Mouse (Mus musculus): Measurements from ENCODE around the gene Capza2. TPM values are rescaled to one million over a fixed set of nuclear protein-coding genes. Genes with fewer than 3 reads are reported as not detected.

Gene Capza2
- polyA plus RNA-seq, 1 experiment from 2014 or later = 167 TPM

GRCm38 (mm10) chr6:17636764-17637170, 733 bp downstream of the Capza2 start:
- Histone ChIP-seq H3K27me3 (ENCODE audit: control insufficient read depth, insufficient read depth, low read length) (no peaks in the 10 kb centered on the region), H3K9ac (ENCODE audit: low read length) (peak overlapping the region; percentile 96), H3K27ac (replicated peaks) (peak overlapping the region; percentile 99), H3K4me2 (replicated peaks; ENCODE audit: low read depth) (peak overlapping the region; percentile 32; the same call in 1 of the 2 replicates), H3K4me3 (ENCODE audit: low read depth, low read length) (peak overlapping the region; percentile 93), H3K4me1 (replicated peaks; ENCODE audit: control insufficient read depth, insufficient read depth) (0 out of 2 replicates have a peak, but pooled peaks cover 2% of the 10 kb centered on the region), H3K9me3 (ENCODE audit: control insufficient read depth, low read length) (no peaks in the 10 kb centered on the region), H3K36me3 (ENCODE audit: control insufficient read depth, insufficient read depth, low read length) (no peaks in the 10 kb centered on the region)
- peak; percentile 96 for DNase-seq (ENCODE audit: low spot score)
- TF ChIP-seq CTCF (IDR thresholded peaks at IDR 0.05; ENCODE audit: low read depth) (no peak), EP300 (optimal IDR thresholded peaks at IDR 0.05) (no peak)
- ATAC-seq (ENCODE audit: low FRiP score, low TSS enrichment) = peak; percentile 95
- 1% methylated on average over 19 of the region's 45 CpGs for WGBS

- no peaks in the 10 kb centered on the region for H3K27me3 ChIP-seq (ENCODE audit: control insufficient read depth, insufficient read depth, low read length)
- H3K9ac ChIP-seq (ENCODE audit: low read length) = peak overlapping the region; percentile 96
- H3K4me2 ChIP-seq (replicated peaks; ENCODE audit: low read depth) = peak overlapping the region; percentile 67
- under 1% methylated on average over 42 of the region's 62 CpGs for WGBS
- ATAC-seq (ENCODE audit: low FRiP score, low TSS enrichment) = peak; percentile 85
- no peaks in the 10 kb centered on the region for H3K36me3 ChIP-seq (ENCODE audit: control insufficient read depth, insufficient read depth, low read length)
- peak overlapping the region; percentile 93 for H3K4me3 ChIP-seq (ENCODE audit: low read depth, low read length)
- TF ChIP-seq CTCF (IDR thresholded peaks at IDR 0.05; ENCODE audit: low read depth) (0 out of 2 replicates have a peak, but pooled peaks have one; percentile 5), EP300 (optimal IDR thresholded peaks at IDR 0.05) (no peak)
- no peak for DNase-seq (ENCODE audit: low spot score)
- H3K9me3 ChIP-seq (ENCODE audit: control insufficient read depth, low read length) = no peaks in the 10 kb centered on the region
- H3K4me1 ChIP-seq (replicated peaks; ENCODE audit: control insufficient read depth, insufficient read depth) = 0 out of 2 replicates have a peak, but pooled peaks cover 2% of the 10 kb centered on the region
- peak overlapping the region; percentile 99 for H3K27ac ChIP-seq (replicated peaks)
Measured at GRCm38 (mm10) chr6:17637205-17638203, 1.5 kb downstream of the Capza2 start.

GRCm38 (mm10) chr6:17640031-17640430, 4.0 kb downstream of the Capza2 start:
- H3K27ac ChIP-seq (replicated peaks) = no peak overlapping the region
- H3K27me3 ChIP-seq (ENCODE audit: control insufficient read depth, insufficient read depth, low read length) = no peaks in the 10 kb centered on the region
- DNase-seq (ENCODE audit: low spot score) = no peak
- no peak overlapping the region for H3K9ac ChIP-seq (ENCODE audit: low read length)
- H3K9me3 ChIP-seq (ENCODE audit: control insufficient read depth, low read length) = no peaks in the 10 kb centered on the region
- ATAC-seq (ENCODE audit: low FRiP score, low TSS enrichment) = no peak
- 78% methylated on average over 9 of the region's 9 CpGs for WGBS
- no peak overlapping the region for H3K4me2 ChIP-seq (replicated peaks; ENCODE audit: low read depth)
- H3K4me1 ChIP-seq (replicated peaks; ENCODE audit: control insufficient read depth, insufficient read depth) = 0 out of 2 replicates have a peak, but pooled peaks cover 2% of the 10 kb centered on the region
- TF ChIP-seq EP300 (optimal IDR thresholded peaks at IDR 0.05) (no peak), CTCF (IDR thresholded peaks at IDR 0.05; ENCODE audit: low read depth) (no peak)
- no peak overlapping the region for H3K4me3 ChIP-seq (ENCODE audit: low read depth, low read length)
- no peaks in the 10 kb centered on the region for H3K36me3 ChIP-seq (ENCODE audit: control insufficient read depth, insufficient read depth, low read length)

- TF ChIP-seq EP300 (optimal IDR thresholded peaks at IDR 0.05) (no peak), CTCF (IDR thresholded peaks at IDR 0.05; ENCODE audit: low read depth) (no peak)
- Histone ChIP-seq H3K4me1 (replicated peaks; ENCODE audit: control insufficient read depth, insufficient read depth) (0 out of 2 replicates have a peak, but pooled peaks cover 2% of the 10 kb centered on the region), H3K4me2 (replicated peaks; ENCODE audit: low read depth) (no peak overlapping the region), H3K27me3 (ENCODE audit: control insufficient read depth, insufficient read depth, low read length) (no peaks in the 10 kb centered on the region), H3K9me3 (ENCODE audit: control insufficient read depth, low read length) (no peaks in the 10 kb centered on the region), H3K9ac (ENCODE audit: low read length) (no peak overlapping the region), H3K27ac (replicated peaks) (no peak overlapping the region), H3K4me3 (ENCODE audit: low read depth, low read length) (no peak overlapping the region), H3K36me3 (ENCODE audit: control insufficient read depth, insufficient read depth, low read length) (no peaks in the 10 kb centered on the region)
- ATAC-seq (ENCODE audit: low FRiP score, low TSS enrichment) (no peak), DNase-seq (ENCODE audit: low spot score) (no peak)
- whole genome bisulfite sequencing = 55% methylated on average over 3 of the region's 3 CpGs
Measured at GRCm38 (mm10) chr6:17642739-17643138, 6.7 kb downstream of the Capza2 start.

- DNase-seq (ENCODE audit: low spot score) = no peak
- TF ChIP-seq EP300 (optimal IDR thresholded peaks at IDR 0.05) = no peak
- no peak for TF ChIP-seq CTCF (IDR thresholded peaks at IDR 0.05; ENCODE audit: low read depth)
- Histone ChIP-seq H3K4me2 (replicated peaks; ENCODE audit: low read depth) (no peak overlapping the region), H3K27ac (replicated peaks) (0 out of 2 replicates have a peak overlapping the region, but pooled peaks have one; percentile 14), H3K36me3 (ENCODE audit: control insufficient read depth, insufficient read depth, low read length) (peaks cover 3% of the 10 kb centered on the region), H3K9ac (ENCODE audit: low read length) (no peak overlapping the region), H3K27me3 (ENCODE audit: control insufficient read depth, insufficient read depth, low read length) (no peaks in the 10 kb centered on the region), H3K4me3 (ENCODE audit: low read depth, low read length) (no peak overlapping the region), H3K9me3 (ENCODE audit: control insufficient read depth, low read length) (no peaks in the 10 kb centered on the region), H3K4me1 (replicated peaks; ENCODE audit: control insufficient read depth, insufficient read depth) (no peaks in the 10 kb centered on the region)
- WGBS = 26% methylated on average over 3 of the region's 3 CpGs
- no peak for ATAC-seq (ENCODE audit: low FRiP score, low TSS enrichment)
Measured at GRCm38 (mm10) chr6:17646107-17646506, 10.1 kb downstream of the Capza2 start.
